Comparison of ENCODE assay signal across 26 mouse cellular contexts in genomic region chr13:104171711-104172110, GRCm38 (mm10). TPM values are rescaled to one million over a fixed set of nuclear protein-coding genes. Genes with fewer than 3 reads are reported as not detected.
DNase-seq lines count a peak whose midpoint lies in the region; ATAC-seq and TF ChIP-seq lines count a peak whose summit lies in the region.
"Had no signal": no experiment of that assay in that cellular context is flagged by ENCODE, and none has a peak within 500 bp of the region (broad histone marks: within the 10 kb centered on the region; RNA-seq: fewer than 3 reads in every experiment).

No protein-coding gene starts in this region.

- WGBS in hindbrain, embryonic 10.5 days = 92% methylated on average over 5 of the region's 5 CpGs
- whole genome bisulfite sequencing in intestine, postnatal 0 days = 76% methylated on average over 5 of the region's 5 CpGs

- H3K4me2 ChIP-seq in intestine, postnatal 0 days (replicated peaks; ENCODE audit: low read depth) = no peak overlapping the region
- H3K4me2 ChIP-seq: embryonic facial prominence, embryonic 12.5 days; embryonic facial prominence, embryonic 15.5 days; heart, embryonic 11.5 days; hindbrain, embryonic 14.5 days had no signal

- H3K36me3 ChIP-seq in hindbrain, embryonic 10.5 days = peaks cover 46% of the 10 kb centered on the region
- H3K36me3 ChIP-seq in intestine, postnatal 0 days (ENCODE audit: control insufficient read depth, insufficient read depth) = peaks cover 3% of the 10 kb centered on the region; the same call in 1 of the 2 replicates

- H3K4me1 ChIP-seq in hindbrain, embryonic 10.5 days (replicated peaks) = peaks cover 5% of the 10 kb centered on the region
- H3K4me1 ChIP-seq in intestine, postnatal 0 days (replicated peaks; ENCODE audit: control insufficient read depth, insufficient read depth, low read length) = no peaks in the 10 kb centered on the region

- H3K9ac ChIP-seq in intestine, postnatal 0 days (ENCODE audit: low read depth, low read length) = no peak overlapping the region
- H3K9ac ChIP-seq: embryonic facial prominence, embryonic 12.5 days; embryonic facial prominence, embryonic 15.5 days; forebrain, postnatal 0 days; hindbrain, embryonic 14.5 days had no signal

- no peak for TF ChIP-seq CTCF in intestine, postnatal 0 days (IDR thresholded peaks at IDR 0.05; ENCODE audit: low read depth)

- H3K4me3 ChIP-seq in hindbrain, embryonic 10.5 days = no peak overlapping the region
- H3K4me3 ChIP-seq in intestine, postnatal 0 days (ENCODE audit: low read depth, low read length) = no peak overlapping the region
- H3K4me3 ChIP-seq: embryonic facial prominence, embryonic 12.5 days; embryonic facial prominence, embryonic 15.5 days; gastrocnemius, adult 2 months had no signal

- 0 out of 2 replicates have a peak, but pooled peaks cover 3% of the 10 kb centered on the region for H3K9me3 ChIP-seq in hindbrain, embryonic 10.5 days
- H3K9me3 ChIP-seq in intestine, postnatal 0 days (ENCODE audit: control insufficient read depth) = no peaks in the 10 kb centered on the region
- H3K9me3 ChIP-seq: embryonic facial prominence, embryonic 12.5 days; embryonic facial prominence, embryonic 15.5 days had no signal

- no peak for ATAC-seq in intestine, postnatal 0 days
- ATAC-seq: CD4-positive, CD25-positive, alpha-beta regulatory T cell, adult 4 months; forebrain, embryonic 14.5 days; forebrain, postnatal 0 days; hindbrain, postnatal 0 days; inflammation-experienced regulatory T-cells, adult 6 months; intestine, embryonic 16.5 days had no signal

- DNase-seq in adrenal gland, adult (ENCODE audit: inconsistent age in 2 of 2, low spot score in 1 of 2) = peak; percentile 10 to 62
- no peak for DNase-seq in adrenal gland, postnatal 25 days
- DNase-seq in adrenal gland, postnatal 14 days = peak; percentile 3
- no peak for DNase-seq in adrenal gland, postnatal 4 days (ENCODE audit: low spot score in 2 of 2)
- DNase-seq in 3T3-L1 (ENCODE audit: low read depth, low spot score) (peak; percentile 39), R1 (ENCODE audit: low read depth, low spot score) (peak; percentile 60)
- no peak for DNase-seq in hindbrain, embryonic 10.5 days (ENCODE audit: low spot score)
- DNase-seq: B cell, adult 2 months; cerebellum, adult 18-20 months; cerebellum, adult 9-11 months; cerebellum, postnatal 25 days; forebrain, postnatal 0 days; gastrocnemius, adult 2 months; gastrocnemius, postnatal 14 days; heart, adult 11 months; kidney, adult 2 months had no signal

- H3K27me3 ChIP-seq in hindbrain, embryonic 10.5 days (ENCODE audit: insufficient read depth, poor library complexity, severe bottlenecking) = no peaks in the 10 kb centered on the region
- H3K27me3 ChIP-seq in intestine, postnatal 0 days (replicated peaks; ENCODE audit: control insufficient read depth, insufficient read depth, low read length) = no peaks in the 10 kb centered on the region
- H3K27me3 ChIP-seq: embryonic facial prominence, embryonic 12.5 days; embryonic facial prominence, embryonic 15.5 days had no signal

- H3K27ac ChIP-seq in hindbrain, embryonic 10.5 days = no peak overlapping the region
- H3K27ac ChIP-seq in intestine, postnatal 0 days (ENCODE audit: low read depth, low read length) = no peak overlapping the region
- H3K27ac ChIP-seq: embryonic facial prominence, embryonic 12.5 days; embryonic facial prominence, embryonic 15.5 days; gastrocnemius, adult 2 months; hindbrain, embryonic 14.5 days; hindbrain, postnatal 0 days had no signal

RNA-seq across cellular contexts. Expression of gene Trappc13, which starts 6.6 kb away (rescaled TPM):
- total RNA-seq in adrenal gland, postnatal 25 days (2021) = 55.4 and 61.0 TPM in 2 replicates
- total RNA-seq in adrenal gland, postnatal 14 days (2021) = 52.2 and 55.7 TPM in 2 replicates
- 10 to 100 TPM; 48.1 to 49.4 TPM for total RNA-seq in adrenal gland, postnatal 4 days (2021)
- 71.7 and 84.6 TPM in 2 replicates for polyA plus RNA-seq in hindbrain, embryonic 10.5 days (2016; fragmentation: Nextera tagmentation; extraction: Ambion mirVana)
- polyA plus RNA-seq in intestine, postnatal 0 days (2015; fragmentation: Nextera tagmentation; extraction: Ambion mirVana) = 30.9 and 34.3 TPM in 2 replicates

RNA-seq across cellular contexts. Expression of gene Trim23, which starts 6.9 kb away (rescaled TPM):
- 18.3 and 23.2 TPM in 2 replicates for total RNA-seq in adrenal gland, postnatal 25 days (2021)
- total RNA-seq in adrenal gland, postnatal 14 days (2021) = 17.3 and 18.8 TPM in 2 replicates
- total RNA-seq in adrenal gland, postnatal 4 days (2021) = 10 to 100 TPM; 25.4 to 28.6 TPM
- 17.8 and 18.0 TPM in 2 replicates for polyA plus RNA-seq in hindbrain, embryonic 10.5 days (2016; fragmentation: Nextera tagmentation; extraction: Ambion mirVana)
- polyA plus RNA-seq in intestine, postnatal 0 days (2015; fragmentation: Nextera tagmentation; extraction: Ambion mirVana) = 4.9 and 5.4 TPM in 2 replicates

RNA-seq across cellular contexts. Expression of gene Cenpk, which starts 56.7 kb away (rescaled TPM):
- total RNA-seq in adrenal gland, postnatal 25 days (2021) = 3.3 and 7.1 TPM in 2 replicates
- 5.4 and 7.6 TPM in 2 replicates for total RNA-seq in adrenal gland, postnatal 14 days (2021)
- total RNA-seq in adrenal gland, postnatal 4 days (2021) = 10 to 100 TPM; 10.8 to 11.0 TPM
- polyA plus RNA-seq in hindbrain, embryonic 10.5 days (2016; fragmentation: Nextera tagmentation; extraction: Ambion mirVana) = 55.5 and 86.6 TPM in 2 replicates
- polyA plus RNA-seq in intestine, postnatal 0 days (2015; fragmentation: Nextera tagmentation; extraction: Ambion mirVana) = 23.9 and 25.1 TPM in 2 replicates

RNA-seq across cellular contexts. Expression of gene Ppwd1, which starts 56.9 kb away (rescaled TPM):
- total RNA-seq in adrenal gland, postnatal 25 days (2021) = 17.3 and 17.8 TPM in 2 replicates
- total RNA-seq in adrenal gland, postnatal 14 days (2021) = 16.7 and 18.1 TPM in 2 replicates
- 10 to 100 TPM; 21.5 to 21.6 TPM for total RNA-seq in adrenal gland, postnatal 4 days (2021)
- 12.5 and 17.4 TPM in 2 replicates for polyA plus RNA-seq in hindbrain, embryonic 10.5 days (2016; fragmentation: Nextera tagmentation; extraction: Ambion mirVana)
- 5.0 and 6.3 TPM in 2 replicates for polyA plus RNA-seq in intestine, postnatal 0 days (2015; fragmentation: Nextera tagmentation; extraction: Ambion mirVana)

Comparison
In these comparisons a context has a peak if more than half of its experiments do, and no peak if none do; other contexts are left out.
1. DNase-seq: peak in adrenal gland, adult (2 of 2), adrenal gland, postnatal 14 days (single experiment), 3T3-L1 (single experiment) and R1 (single experiment); none in adrenal gland, postnatal 25 days (single experiment), adrenal gland, postnatal 4 days (0 of 2) and hindbrain, embryonic 10.5 days (single experiment).